Mouse (Mus musculus) bone marrow, adult 2 months (tissue): Measurements from ENCODE around the gene Auts2.

Experiments used
- CTCF ChIP-seq: fragments of 200-500 bp; IDR thresholded peaks from 2 replicates; pipeline ENCODE4 v1.5.1; 2011; ENCODE audit warnings: low read length, control low read depth; ENCODE audit not compliant: control insufficient read depth, insufficient read depth
- POLR2A ChIP-seq: fragments of 200-500 bp; IDR thresholded peaks from 2 replicates; pipeline ENCODE4 v1.6.1; 2011; ENCODE audit warnings: low read depth, mild to moderate bottlenecking, control low read depth, low read length, borderline replicate concordance; ENCODE audit not compliant: control insufficient read depth

DNA sequence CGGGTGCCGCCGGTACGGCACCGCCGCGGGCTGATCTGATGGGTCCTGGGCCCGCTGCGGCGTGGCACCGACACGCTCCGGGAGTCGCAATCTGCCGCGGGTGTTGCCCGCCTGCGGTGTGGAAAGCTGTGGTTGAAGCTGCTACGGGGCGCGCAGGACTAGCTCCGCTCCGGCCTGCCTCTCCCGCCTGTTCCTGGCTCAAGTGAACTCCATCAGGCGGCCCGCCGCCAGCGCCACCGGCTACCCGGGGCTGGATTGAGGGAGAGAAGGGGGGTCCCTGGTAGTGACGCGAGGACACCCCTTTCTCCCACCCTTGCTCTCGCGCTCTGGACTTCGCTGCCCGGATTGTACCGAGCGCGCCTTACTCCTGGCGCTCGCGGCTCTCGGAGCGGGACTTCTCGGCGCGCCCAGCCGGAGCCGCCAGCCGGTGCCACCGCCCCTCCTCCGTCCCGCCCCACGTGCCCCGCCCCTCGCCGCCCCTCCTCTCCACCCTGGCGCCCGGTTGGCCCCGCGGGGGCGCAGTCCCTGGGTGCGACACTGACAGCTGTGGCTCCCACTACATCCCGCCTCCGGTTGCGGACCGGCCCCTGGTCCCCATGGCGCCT is 1004.7 kb downstream of the Auts2 start:
- TF ChIP-seq CTCF (no peak), POLR2A (no peak)
